Mouse (Mus musculus) erythroblast, embryonic 14.5 days (primary cell): ENCODE data around the gene Ggt1. TPM values are rescaled to one million over a fixed set of nuclear protein-coding genes. Genes with fewer than 3 reads are reported as not detected.

Source experiments
- H3K27me3 ChIP-seq: 2 replicates; pipeline ENCODE4 v1.6.1; 2012; ENCODE audit warnings: inconsistent platforms; ENCODE audit not compliant: control insufficient read depth
- H3K36me3 ChIP-seq: 2 replicates; pipeline ENCODE4 v1.6.1; 2012; ENCODE audit warnings: mild to moderate bottlenecking, inconsistent platforms; ENCODE audit not compliant: control insufficient read depth
- H3K4me1 ChIP-seq: 2 replicates; pipeline ENCODE4 v1.6.1; 2012; ENCODE audit warnings: inconsistent platforms; ENCODE audit not compliant: control insufficient read depth
- H3K4me3 ChIP-seq: replicated peaks from 2 replicates; pipeline ENCODE3; 2012; ENCODE audit warnings: moderate library complexity, mild to moderate bottlenecking, inconsistent platforms
- H3K9me3 ChIP-seq: 2 replicates; pipeline ENCODE4 v1.6.1; 2012; ENCODE audit warnings: low read length, inconsistent platforms, mixed read lengths; ENCODE audit not compliant: control insufficient read depth
- GATA1 ChIP-seq: IDR thresholded peaks from 2 replicates; pipeline ENCODE4 v1.6.1; 2012; ENCODE audit warnings: low read length, inconsistent platforms, mixed read lengths
- TAL1 ChIP-seq: IDR thresholded peaks from 3 replicates; pipeline ENCODE4 v1.6.1; 2012; ENCODE audit warnings: low read length, inconsistent platforms, mixed read lengths
- polyA plus RNA-seq: library from polyadenylated mRNA; stranded (reverse); fragments of >175 nt; gene quantifications from 2 replicates; pipeline ENCODE4 v1.2.3, GENCODE M21; 2012

Ggt1 gene
- polyA plus RNA-seq, 1 experiment: not detected

DNA sequence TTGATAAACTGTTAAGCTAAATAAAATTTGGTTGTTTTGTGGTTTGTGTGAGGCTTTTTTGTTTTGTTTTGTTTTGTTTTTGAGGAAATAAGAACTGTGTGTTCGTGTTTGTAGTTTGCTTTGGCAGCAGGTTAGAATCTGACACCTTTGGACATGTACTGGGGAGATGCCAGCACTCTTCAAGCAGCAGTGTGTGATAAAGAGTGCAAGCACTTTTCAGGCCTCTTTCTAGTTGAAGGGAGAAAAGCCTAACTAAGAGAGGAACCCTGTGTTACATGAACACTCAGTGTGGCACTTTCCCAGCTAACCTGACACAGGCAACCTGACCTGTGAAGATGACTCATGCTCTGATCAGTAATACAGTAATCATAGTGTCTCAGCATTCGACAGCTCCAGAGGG, 26.0 kb upstream of the Ggt1 start:
- Histone ChIP-seq H3K27me3 (no peaks in the 10 kb centered on the region), H3K36me3 (peaks cover 61% of the 10 kb centered on the region), H3K4me3 (no peak overlapping the region), H3K9me3 (no peaks in the 10 kb centered on the region), H3K4me1 (0 out of 2 replicates have a peak, but pooled peaks cover 2% of the 10 kb centered on the region)
- no peak for TF ChIP-seq TAL1
- no peak for TF ChIP-seq GATA1

DNA sequence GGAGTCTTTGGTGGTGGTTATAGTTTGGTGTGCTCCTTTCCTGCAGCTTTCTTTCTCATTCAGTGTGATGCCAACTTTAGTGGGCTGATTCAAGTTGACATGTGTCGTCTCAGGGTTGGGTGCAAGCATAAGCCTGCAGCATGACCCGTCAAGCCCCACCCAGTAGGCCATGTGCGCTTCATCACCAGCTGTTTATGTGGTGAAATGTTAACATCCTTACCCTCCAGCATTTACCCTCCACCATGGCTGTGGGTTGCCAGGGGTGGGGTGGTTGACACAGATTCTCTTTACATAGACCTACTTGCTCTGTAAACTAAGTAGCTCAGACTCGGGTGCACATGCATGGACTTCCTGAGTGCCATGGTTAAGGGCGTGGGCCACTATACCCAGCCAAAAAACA, 25.3 kb upstream of the Ggt1 start:
- H3K27me3 ChIP-seq: no peaks in the 10 kb centered on the region
- peaks cover 54% of the 10 kb centered on the region for H3K36me3 ChIP-seq
- no peaks in the 10 kb centered on the region for H3K9me3 ChIP-seq
- H3K4me3 ChIP-seq: no peak overlapping the region
- TF ChIP-seq GATA1 (no peak), TAL1 (no peak)
- H3K4me1 ChIP-seq: 0 out of 2 replicates have a peak, but pooled peaks cover 2% of the 10 kb centered on the region

DNA sequence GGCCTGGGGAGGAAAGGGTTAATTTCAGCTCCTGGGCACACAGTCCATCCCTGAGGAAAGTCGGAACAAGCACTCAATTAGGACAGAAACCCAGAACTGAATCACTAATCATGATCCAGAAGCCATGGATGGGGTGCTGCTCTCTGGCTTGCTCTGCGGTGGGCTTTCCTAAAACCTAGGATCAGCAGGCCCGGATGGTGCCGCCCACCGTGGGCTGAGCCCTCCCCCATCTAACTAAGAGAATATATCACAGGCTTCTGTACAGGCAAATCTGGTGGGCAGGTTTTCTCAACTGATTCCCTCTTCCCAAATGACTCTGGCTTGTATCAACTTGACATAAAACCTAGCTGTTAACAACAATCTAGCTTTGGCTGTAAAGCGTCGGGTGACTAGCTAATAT, 13.5 kb upstream of the Ggt1 start:
- Histone ChIP-seq H3K4me1 (no peaks in the 10 kb centered on the region; the same call in 1 of the 2 replicates), H3K9me3 (no peaks in the 10 kb centered on the region)
- TF ChIP-seq TAL1: no peak
- no peak for TF ChIP-seq GATA1

DNA sequence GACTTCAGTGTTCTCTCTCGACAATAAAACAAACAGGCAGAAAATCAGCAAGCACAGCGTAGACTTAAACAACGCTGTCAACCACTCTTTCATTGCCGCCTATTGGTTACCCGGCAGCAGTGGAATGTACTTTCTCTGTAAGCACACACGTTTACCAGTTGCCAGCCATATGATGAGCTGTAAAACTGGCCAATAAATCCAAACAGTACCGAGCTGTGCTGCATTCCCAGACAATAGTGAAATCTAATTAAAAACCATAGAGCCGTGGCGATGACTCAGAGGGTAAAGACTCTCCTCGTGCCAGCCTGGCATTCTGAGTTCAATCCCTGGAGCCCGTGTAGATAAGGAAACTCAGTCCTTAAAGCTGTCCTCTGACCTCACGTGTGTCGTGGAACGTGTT, 12.9 kb upstream of the Ggt1 start:
- Histone ChIP-seq H3K9me3 (no peaks in the 10 kb centered on the region), H3K4me1 (no peaks in the 10 kb centered on the region; the same call in 1 of the 2 replicates), H3K4me3 (no peak overlapping the region), H3K27me3 (no peaks in the 10 kb centered on the region), H3K36me3 (no peaks in the 10 kb centered on the region)
- TF ChIP-seq GATA1 (no peak), TAL1 (no peak)

More for the DNA sequence above, 13.5 kb upstream of the Ggt1 start:
- H3K27me3 ChIP-seq: no peaks in the 10 kb centered on the region
- H3K36me3 ChIP-seq: no peaks in the 10 kb centered on the region
- H3K4me3 ChIP-seq: no peak overlapping the region

DNA sequence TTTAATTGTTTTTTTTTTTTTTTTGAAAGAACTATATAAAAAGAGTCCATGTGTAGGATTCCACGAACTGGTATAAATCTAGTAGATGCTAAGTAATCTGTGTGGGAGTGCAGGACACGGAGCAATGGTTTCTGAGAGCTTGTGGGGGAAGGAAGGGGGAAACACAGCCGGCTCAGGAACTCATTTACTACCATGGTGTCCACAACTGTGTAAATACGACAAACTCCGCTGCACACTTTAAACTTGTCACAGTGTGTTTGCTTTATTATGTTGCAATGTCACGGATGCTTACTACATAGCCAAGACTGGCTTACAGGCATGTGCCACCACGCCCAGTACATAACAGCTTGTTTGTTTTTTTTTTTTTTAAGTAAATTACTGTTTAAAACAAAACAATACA, 11.5 kb upstream of the Ggt1 start:
- Histone ChIP-seq H3K27me3 (no peaks in the 10 kb centered on the region), H3K9me3 (no peaks in the 10 kb centered on the region), H3K36me3 (no peaks in the 10 kb centered on the region), H3K4me1 (peaks cover 5% of the 10 kb centered on the region), H3K4me3 (no peak overlapping the region)
- TF ChIP-seq TAL1 (no peak), GATA1 (no peak)

DNA sequence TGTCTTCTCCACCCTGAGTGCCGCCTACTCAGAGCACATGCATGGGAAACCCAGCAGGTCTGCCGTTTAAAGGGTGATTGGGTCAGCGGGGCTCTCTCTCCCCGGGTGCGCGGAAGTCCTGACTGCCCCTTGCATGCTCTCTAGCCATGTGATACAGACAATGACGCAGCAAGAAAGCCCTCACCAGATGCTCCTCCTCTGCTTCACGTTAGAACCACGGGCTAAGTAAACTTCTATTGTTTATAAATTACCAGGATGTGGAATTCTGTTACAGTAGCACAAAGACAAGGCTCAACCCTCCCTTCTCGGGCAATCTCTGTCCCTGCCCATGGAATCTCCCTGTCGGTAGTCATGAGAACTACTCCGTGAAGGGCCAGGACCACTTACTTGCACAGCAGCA, 10.2 kb upstream of the Ggt1 start:
- no peak for TF ChIP-seq GATA1
- no peak for TF ChIP-seq TAL1
- H3K9me3 ChIP-seq: no peaks in the 10 kb centered on the region
- no peaks in the 10 kb centered on the region for H3K27me3 ChIP-seq
- no peak overlapping the region for H3K4me3 ChIP-seq
- H3K36me3 ChIP-seq: no peaks in the 10 kb centered on the region
- H3K4me1 ChIP-seq: peaks cover 5% of the 10 kb centered on the region

DNA sequence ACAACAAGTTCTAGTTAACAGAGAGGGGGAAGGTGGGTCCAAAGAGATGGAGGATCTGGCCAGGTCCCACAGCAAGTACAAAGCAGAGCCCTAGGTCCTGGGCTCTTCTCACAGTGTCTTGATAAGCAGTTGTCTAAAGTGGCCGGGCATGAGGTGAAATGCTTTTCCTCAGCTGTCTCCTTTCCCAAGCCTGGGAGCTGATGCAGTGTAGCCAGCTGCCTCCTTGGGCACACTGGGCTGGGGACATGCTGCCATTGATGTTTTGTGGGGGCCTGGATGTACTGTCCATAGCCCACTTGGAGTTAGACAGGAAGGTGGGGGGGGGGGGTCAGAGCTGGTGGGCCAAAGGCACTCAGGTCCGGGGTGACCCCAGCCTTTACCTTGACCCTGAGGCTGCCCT, 9.3 kb upstream of the Ggt1 start:
- TF ChIP-seq TAL1 (no peak), GATA1 (no peak)
- Histone ChIP-seq H3K4me3 (no peak overlapping the region), H3K9me3 (no peaks in the 10 kb centered on the region), H3K4me1 (peaks cover 5% of the 10 kb centered on the region), H3K27me3 (no peaks in the 10 kb centered on the region), H3K36me3 (no peaks in the 10 kb centered on the region)

DNA sequence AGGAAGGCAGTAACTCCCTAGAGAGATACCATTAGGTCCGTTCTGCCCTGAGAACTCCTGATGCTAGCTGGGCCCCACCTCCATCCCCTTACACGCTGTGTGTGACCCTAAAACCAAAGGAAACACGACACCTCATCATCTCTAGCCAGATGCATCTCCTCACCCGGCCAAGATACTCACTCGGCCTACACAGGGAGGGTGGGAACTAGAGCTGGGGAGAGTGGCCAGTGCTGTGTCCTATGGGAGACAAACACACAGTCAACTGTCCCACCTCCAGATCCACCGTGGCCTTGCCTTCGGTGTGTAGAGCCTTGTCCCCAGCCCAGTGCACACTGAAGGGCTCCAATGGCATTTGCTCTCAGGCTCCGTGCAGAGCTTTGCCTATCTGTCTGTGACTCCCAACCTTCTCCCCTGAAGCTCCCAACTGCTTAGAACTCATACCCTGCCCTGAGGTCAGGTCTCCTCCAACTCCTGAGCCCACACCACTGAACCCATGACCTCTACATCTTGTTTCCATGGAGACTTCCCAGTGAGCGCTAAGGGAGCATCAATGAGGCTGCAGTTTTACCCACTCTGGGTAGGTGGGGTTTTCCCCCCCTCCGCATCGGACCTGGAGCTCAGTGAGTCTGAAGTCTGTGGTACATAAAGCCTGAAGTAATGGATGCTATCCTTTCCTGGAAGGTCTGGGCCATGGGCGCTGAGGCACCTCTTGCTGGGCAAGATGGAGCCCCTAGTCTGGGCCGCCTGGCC, 8.5 kb upstream of the Ggt1 start:
- no peak for TF ChIP-seq TAL1
- TF ChIP-seq GATA1: no peak
- peaks cover 4% of the 10 kb centered on the region for H3K27me3 ChIP-seq

DNA sequence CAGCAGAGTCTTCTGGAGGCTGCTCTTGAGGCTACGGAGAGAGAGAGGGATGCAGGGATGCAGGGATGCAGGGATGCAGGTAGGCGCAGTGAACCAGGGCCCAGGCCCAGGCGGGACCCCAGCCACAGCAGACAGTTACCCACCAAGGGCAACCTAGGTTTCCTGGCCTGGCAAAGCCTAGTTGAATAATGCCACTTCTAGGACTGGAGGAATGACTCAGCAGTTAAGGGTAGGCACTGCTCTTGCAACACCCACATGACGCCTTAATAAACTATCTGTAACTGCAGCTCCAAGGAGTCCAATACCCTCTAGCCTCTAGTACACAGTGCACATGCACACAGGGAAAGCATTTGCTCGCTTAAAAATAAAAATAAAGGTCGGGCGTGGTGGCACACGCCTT, 7.3 kb upstream of the Ggt1 start:
- Histone ChIP-seq H3K4me3 (no peak overlapping the region), H3K27me3 (peaks cover 17% of the 10 kb centered on the region), H3K4me1 (peaks cover 5% of the 10 kb centered on the region), H3K9me3 (no peaks in the 10 kb centered on the region), H3K36me3 (no peaks in the 10 kb centered on the region)
- no peak for TF ChIP-seq GATA1
- TF ChIP-seq TAL1: no peak

More for the DNA sequence above, 8.5 kb upstream of the Ggt1 start:
- Histone ChIP-seq H3K9me3 (no peaks in the 10 kb centered on the region), H3K4me3 (no peak overlapping the region), H3K4me1 (peaks cover 5% of the 10 kb centered on the region), H3K36me3 (no peaks in the 10 kb centered on the region)
